Mouse (Mus musculus) heart, postnatal 0 days (tissue): ENCODE measurements at regions not wholly inside any gene's neighbourhood (a gene's known extent, or its start where the extent isn't known, plus 50 kb on each side); places are given as distances from the start of the nearest gene placed in this dataset.
A peak's percentile ranks its signal among the peaks of the same experiment; 100 is the strongest.

Source experiments
- CTCF ChIP-seq: IDR thresholded peaks from 2 replicates; pipeline ENCODE4 v1.5.1; 2016; ENCODE audit warnings: antibody characterized with exemption, control low read depth, low read depth
- EP300 ChIP-seq: IDR thresholded peaks from 2 replicates; pipeline ENCODE4 v1.6.1; 2016; ENCODE audit warnings: antibody characterized with exemption, low read depth

DNA sequence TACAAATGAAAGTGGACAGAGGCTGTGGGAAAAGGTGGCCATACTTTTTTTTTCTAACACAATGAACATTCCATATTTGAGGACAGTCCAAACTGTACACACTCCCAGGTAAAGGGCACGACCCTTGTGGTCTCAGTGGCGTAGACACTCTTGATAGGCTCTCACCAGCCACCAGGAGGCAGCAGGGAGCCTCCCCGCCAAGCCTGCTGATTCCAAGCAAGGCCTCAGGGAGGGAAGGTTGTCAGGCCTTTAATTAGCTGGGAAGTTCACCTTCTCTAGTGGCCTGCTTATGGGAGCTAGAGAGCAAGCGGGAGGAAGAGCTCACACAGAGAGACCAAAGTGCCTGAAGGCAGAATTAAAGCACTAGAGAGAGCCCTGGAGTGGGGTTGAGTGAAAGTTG is 403.7 kb downstream of the Zfp536 start:
- peak; percentile 56 for TF ChIP-seq CTCF
- TF ChIP-seq EP300, result no peak
